Mouse (Mus musculus) stomach, embryonic 16.5 days (tissue): ENCODE data around the gene Dnase1l1. TPM values are rescaled to one million over a fixed set of nuclear protein-coding genes. Genes with fewer than 3 reads are reported as not detected.

Experiments
- ATAC-seq: fragments of 200-750 bp; cut with Nextera tagmentation; 2 replicates; pipeline ENCODE4 v1.8.0; 2017; ENCODE audit warnings: moderate number of reproducible peaks, moderate TSS enrichment; ENCODE audit not compliant: insufficient read depth, low FRiP score
- H3K27ac ChIP-seq: fragments of 300-500 bp; sonication (generic); 2 replicates; pipeline ENCODE4 v1.5.1; 2014; ENCODE audit warnings: low read length
- H3K27me3 ChIP-seq: fragments of 300-500 bp; sonication (generic); 2 replicates; pipeline ENCODE4 v1.6.1; 2014; ENCODE audit warnings: low read length, control low read depth, mixed read lengths; ENCODE audit not compliant: control insufficient read depth, insufficient read depth
- H3K36me3 ChIP-seq: fragments of 300-500 bp; sonication (generic); 2 replicates; pipeline ENCODE4 v1.6.1; 2014; ENCODE audit warnings: low read length; ENCODE audit not compliant: control insufficient read depth, insufficient read depth
- H3K4me1 ChIP-seq: fragments of 300-500 bp; sonication (generic); 2 replicates; pipeline ENCODE4 v1.6.1; 2014; ENCODE audit warnings: low read length, control low read depth, mixed read lengths; ENCODE audit not compliant: control insufficient read depth, insufficient read depth
- H3K4me2 ChIP-seq: fragments of 300-500 bp; sonication (generic); 2 replicates; pipeline ENCODE4 v1.6.1; 2014; ENCODE audit warnings: low read depth, low read length, mixed read lengths
- H3K4me3 ChIP-seq: fragments of 300-500 bp; sonication (generic); replicated peaks from 2 replicates; pipeline ENCODE4 v1.5.1; 2014; ENCODE audit warnings: mild to moderate bottlenecking, low read length
- H3K9ac ChIP-seq: fragments of 300-500 bp; sonication (generic); 2 replicates; pipeline ENCODE4 v1.6.1; 2014; ENCODE audit warnings: low read length
- H3K9me3 ChIP-seq: fragments of 300-500 bp; sonication (generic); replicated peaks from 2 replicates; pipeline ENCODE4 v1.6.1; 2016; ENCODE audit warnings: low read length, control low read depth; ENCODE audit not compliant: control insufficient read depth
- WGBS: fragments of 180-500 bp; shearing (Covaris S2); extraction: QIAGEN DNeasy Blood & Tissue Kit; methylation state at CpG from one replicate; pipeline ENCODE4 v1.1.7; 2014; 5-methylcytosine and 5-hydroxymethylcytosine counted together
- microRNA-seq: library from miRNA; unstranded; fragments of <30 nt; microRNA quantifications from one replicate; pipeline ENCODE4, GENCODE M21; 2016
- polyA plus RNA-seq: library from polyadenylated mRNA; unstranded; fragments of >200 nt; fragmentation: Nextera tagmentation; extraction: Ambion mirVana; gene quantifications from 2 replicates; pipeline ENCODE4 v1.2.1, GENCODE M21; 2015

Dnase1l1 gene
- polyA plus RNA-seq, 1 experiment from 2014 or later = 14.8 TPM

DNA sequence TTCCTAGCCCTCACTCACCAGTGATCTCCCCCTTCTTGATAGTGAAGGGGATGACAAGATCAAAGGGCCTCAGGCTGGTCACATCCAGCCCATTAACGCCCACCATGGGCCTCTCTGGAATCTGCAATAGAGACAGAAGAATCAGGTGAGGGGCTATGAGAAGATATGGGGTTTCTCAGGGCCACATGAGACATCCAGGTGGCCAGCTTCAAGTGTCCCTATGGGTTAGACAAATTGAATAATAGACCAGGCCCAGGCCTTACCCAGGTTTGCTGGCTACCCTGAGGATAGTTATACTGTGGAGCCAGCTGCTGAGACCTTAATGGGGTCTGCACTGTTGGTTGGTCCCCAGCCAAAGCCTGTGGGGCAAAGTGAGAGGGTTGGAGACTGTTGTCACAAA is 52.1 kb downstream of the Dnase1l1 start:
- peaks cover 23% of the 10 kb centered on the region; the same call in 1 of the 2 replicates for H3K36me3 ChIP-seq
- ATAC-seq = no peak
- H3K27ac ChIP-seq = no peak overlapping the region
- no peaks in the 10 kb centered on the region for H3K27me3 ChIP-seq
- 63% methylated on average over 1 of the region's 1 CpGs for WGBS
- H3K4me3 ChIP-seq = no peak overlapping the region
- no peak overlapping the region for H3K4me2 ChIP-seq
- H3K9me3 ChIP-seq = no peaks in the 10 kb centered on the region
- H3K9ac ChIP-seq = no peak overlapping the region
- no peaks in the 10 kb centered on the region for H3K4me1 ChIP-seq

Small RNA genes within 50 kb of the gene (microRNA-seq; reads per million reads assigned to microRNA genes)
- not detected for gene Mir7091
- 0.66 reads per million for gene Mir7092

Other genes with a start within 250 kb of the Dnase1l1 start
- gene Opn1mw, start 154.9 kb downstream of the Dnase1l1 start, polyA plus RNA-seq = not detected in 2 replicates
- gene Mecp2, start 147.0 kb downstream of the Dnase1l1 start, polyA plus RNA-seq = 10.5 and 10.6 TPM in 2 replicates
- not detected in 2 replicates for gene Tex28, start 114.5 kb downstream of the Dnase1l1 start, polyA plus RNA-seq
- gene Tktl1, start 105.1 kb downstream of the Dnase1l1 start, polyA plus RNA-seq = not detected in 2 replicates
- gene Flna, start 32.5 kb downstream of the Dnase1l1 start, polyA plus RNA-seq = 498 and 560 TPM in 2 replicates
- gene Emd, start 27.6 kb downstream of the Dnase1l1 start, polyA plus RNA-seq = 22.5 and 26.8 TPM in 2 replicates
- gene Rpl10, start 11.5 kb downstream of the Dnase1l1 start, polyA plus RNA-seq = 666 and 804 TPM in 2 replicates
- gene Taz, start 425 bp downstream of the Dnase1l1 start, polyA plus RNA-seq = 79.1 and 81.0 TPM in 2 replicates
- gene Atp6ap1, start 14.8 kb upstream of the Dnase1l1 start, polyA plus RNA-seq = 149 and 171 TPM in 2 replicates
- gene Gdi1, start 22.7 kb upstream of the Dnase1l1 start, polyA plus RNA-seq = 218 and 219 TPM in 2 replicates
- gene Fam50a, start 30.7 kb upstream of the Dnase1l1 start, polyA plus RNA-seq = 63.2 and 66.9 TPM in 2 replicates
- gene Plxna3, start 46.7 kb upstream of the Dnase1l1 start, polyA plus RNA-seq = 16.8 and 18.4 TPM in 2 replicates
- 94.3 and 105 TPM in 2 replicates for gene Lage3, start 71.3 kb upstream of the Dnase1l1 start, polyA plus RNA-seq
- gene Ubl4a, start 90.9 kb upstream of the Dnase1l1 start, polyA plus RNA-seq = 67.0 and 72.8 TPM in 2 replicates
- gene Slc10a3, start 91.0 kb upstream of the Dnase1l1 start, polyA plus RNA-seq = 18.6 and 21.4 TPM in 2 replicates
- 36.2 and 40.4 TPM in 2 replicates for gene Fam3a, start 110.9 kb upstream of the Dnase1l1 start, polyA plus RNA-seq
- gene Ikbkg, start 111.0 kb upstream of the Dnase1l1 start, polyA plus RNA-seq = 22.8 and 24.4 TPM in 2 replicates
- 84.5 and 109 TPM in 2 replicates for gene G6pdx, start 146.9 kb upstream of the Dnase1l1 start, polyA plus RNA-seq
- not detected in 2 replicates for gene Gm6880, start 199.1 kb upstream of the Dnase1l1 start, polyA plus RNA-seq